Mouse (Mus musculus) erythroblast, embryonic 14.5 days (primary cell): Measurements from ENCODE around the gene Pknox2.

ENCODE experiments used
- GATA1 ChIP-seq: IDR thresholded peaks from 2 replicates; pipeline ENCODE4 v1.6.1; 2012; ENCODE audit warnings: low read length, inconsistent platforms, mixed read lengths
- TAL1 ChIP-seq: IDR thresholded peaks from 3 replicates; pipeline ENCODE4 v1.6.1; 2012; ENCODE audit warnings: low read length, inconsistent platforms, mixed read lengths

- TF ChIP-seq TAL1: no peak
- TF ChIP-seq GATA1: no peak
Measured at GRCm38 (mm10) chr9:37051669-37052068, 95.5 kb downstream of the Pknox2 start.
